Mouse (Mus musculus): ENCODE measurements around the gene Itga10.
"Not testable (repeated sequence)": the region's sequence is repeated elsewhere in the genome, so short reads cannot be mapped to it uniquely, and the experiment has no call there.

The Itga10 gene

DNA sequence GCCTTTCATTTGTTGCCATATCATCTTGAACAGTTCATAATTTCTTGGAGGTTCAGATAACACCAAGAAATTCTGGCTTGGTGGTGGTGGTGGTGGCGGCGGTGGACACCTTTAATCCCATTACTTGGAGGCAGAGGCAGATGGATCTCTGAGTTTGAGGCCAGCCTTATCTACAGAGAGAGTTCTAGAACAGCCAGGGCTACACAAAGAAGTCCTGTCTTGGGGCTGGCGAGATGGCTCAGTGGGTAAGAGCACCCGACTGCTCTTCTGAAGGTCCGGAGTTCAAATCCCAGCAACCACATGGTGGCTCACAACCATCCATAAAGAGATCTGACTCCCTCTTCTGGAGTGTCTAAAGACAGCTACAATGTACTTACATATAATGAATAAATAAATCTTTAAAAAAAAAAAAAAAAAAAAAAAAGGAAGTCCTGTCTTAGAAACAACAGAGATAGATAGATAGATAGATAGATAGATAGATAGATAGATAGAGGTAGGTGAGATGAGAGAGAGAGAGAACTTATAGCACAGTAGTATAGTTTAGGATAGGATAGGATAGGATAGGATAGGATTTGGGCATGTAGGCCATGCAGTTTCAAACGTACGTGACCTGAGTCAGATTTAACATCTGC, 20.5 kb downstream of the Itga10 start:
- DNase-seq (ENCODE audit: low read depth, low spot score); H3K27me3 ChIP-seq (ENCODE audit: control insufficient read depth, insufficient read depth, low read length, poor library complexity, severe bottlenecking); H3K36me3 ChIP-seq (ENCODE audit: control insufficient read depth, insufficient read depth, low read length, poor library complexity, severe bottlenecking): not testable (repeated sequence)

GRCm38 (mm10) chr3:96666916-96667315, 21.5 kb downstream of the Itga10 start:
- no peak for DNase-seq (ENCODE audit: low read depth, low spot score)
- H3K36me3 ChIP-seq (ENCODE audit: control insufficient read depth, insufficient read depth, low read length, poor library complexity, severe bottlenecking): no peaks in the 10 kb centered on the region
- H3K27me3 ChIP-seq (ENCODE audit: control insufficient read depth, insufficient read depth, low read length, poor library complexity, severe bottlenecking): no peaks in the 10 kb centered on the region

- no peaks in the 10 kb centered on the region for H3K36me3 ChIP-seq (ENCODE audit: control insufficient read depth, insufficient read depth, low read length, poor library complexity, severe bottlenecking)
- H3K27me3 ChIP-seq (ENCODE audit: control insufficient read depth, insufficient read depth, low read length, poor library complexity, severe bottlenecking): no peaks in the 10 kb centered on the region
- DNase-seq (ENCODE audit: low read depth, low spot score): peak; percentile 62
Observed at GRCm38 (mm10) chr3:96667316-96667715, 21.9 kb downstream of the Itga10 start.

DNA sequence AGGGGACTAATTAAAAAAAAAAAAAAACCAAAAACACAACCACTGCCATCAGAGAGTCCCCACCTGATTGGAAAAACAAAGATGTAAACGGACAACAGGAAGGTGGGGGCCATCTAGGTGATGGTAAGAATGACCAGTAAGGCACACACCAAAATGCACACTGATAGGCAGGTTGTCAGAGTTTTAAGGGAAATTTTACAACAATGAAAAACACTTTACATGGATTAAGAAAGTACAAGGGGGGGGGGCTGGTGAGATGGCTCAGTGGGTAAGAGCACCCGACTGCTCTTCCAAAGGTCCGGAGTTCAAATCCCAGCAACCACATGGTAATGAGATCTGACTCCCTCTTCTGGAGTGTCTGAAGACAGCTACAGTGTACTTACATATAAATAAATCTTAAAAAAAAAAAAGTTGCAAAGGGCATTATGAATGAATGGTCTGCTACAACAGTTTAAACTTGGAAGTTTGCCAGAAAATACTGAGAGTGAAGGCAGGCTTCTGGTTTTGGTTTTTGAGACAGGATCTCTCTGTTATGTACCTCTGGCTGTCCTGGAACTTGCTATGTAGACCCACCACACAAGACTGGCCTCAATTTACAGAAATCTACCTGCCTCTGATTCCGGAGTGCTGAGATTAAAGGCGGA, 23.2 kb downstream of the Itga10 start:
- DNase-seq (ENCODE audit: low read depth, low spot score): no peak

DNA sequence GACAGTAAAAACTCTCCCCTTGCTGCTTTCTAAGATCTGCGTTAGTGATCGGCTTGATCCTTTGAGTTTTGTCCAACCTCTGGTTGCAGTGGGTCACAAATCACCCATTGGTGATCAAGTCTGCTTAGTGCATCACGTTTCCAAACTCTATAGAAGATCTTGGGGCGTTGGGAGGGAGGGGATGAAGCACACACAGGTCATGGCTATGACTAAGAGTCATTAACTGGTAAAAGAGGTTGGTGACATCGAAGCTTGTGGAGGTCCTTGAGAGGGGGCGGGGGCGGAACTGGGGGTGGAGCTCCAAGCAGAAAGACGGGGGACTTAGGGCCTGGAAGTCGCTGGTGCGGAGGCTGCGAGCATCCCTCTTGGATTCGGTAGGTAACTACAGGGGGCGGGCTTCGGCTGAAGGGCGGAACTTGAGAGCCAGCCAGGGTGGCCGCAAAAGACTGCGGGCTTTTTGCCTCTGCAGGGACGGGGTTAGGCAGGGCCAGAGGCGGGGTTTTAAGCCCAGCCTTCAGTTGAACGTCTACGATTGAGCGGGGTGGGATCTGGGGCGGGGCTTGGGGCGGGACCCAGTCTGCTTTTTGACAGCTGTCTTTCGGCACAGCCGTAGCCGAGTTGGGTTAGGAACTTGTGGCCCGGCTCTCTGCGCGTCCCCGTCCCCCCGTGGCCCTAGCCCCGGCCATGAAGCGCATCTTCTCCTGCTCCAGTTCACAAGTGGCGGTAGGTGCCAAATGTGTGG, 24.5 kb downstream of the Itga10 start, which contains the start of gene Ankrd35:
Ankrd35 (plus strand) TSS at position 405 of the 742 bp plus-strand sequence.
- peak; percentile 92 for DNase-seq (ENCODE audit: low read depth, low spot score)
- no peaks in the 10 kb centered on the region for H3K27me3 ChIP-seq (ENCODE audit: control insufficient read depth, insufficient read depth, low read length, poor library complexity, severe bottlenecking)
- H3K36me3 ChIP-seq (ENCODE audit: control insufficient read depth, insufficient read depth, low read length, poor library complexity, severe bottlenecking): no peaks in the 10 kb centered on the region

More for the DNA sequence above, 23.2 kb downstream of the Itga10 start:
- Histone ChIP-seq H3K27me3 (ENCODE audit: control insufficient read depth, insufficient read depth, low read length, poor library complexity, severe bottlenecking) (no peaks in the 10 kb centered on the region), H3K36me3 (ENCODE audit: control insufficient read depth, insufficient read depth, low read length, poor library complexity, severe bottlenecking) (no peaks in the 10 kb centered on the region)

GRCm38 (mm10) chr3:96671519-96671918, 26.1 kb downstream of the Itga10 start:
- H3K27me3 ChIP-seq (ENCODE audit: control insufficient read depth, insufficient read depth, low read length, poor library complexity, severe bottlenecking): no peaks in the 10 kb centered on the region
- H3K36me3 ChIP-seq (ENCODE audit: control insufficient read depth, insufficient read depth, low read length, poor library complexity, severe bottlenecking): no peaks in the 10 kb centered on the region
- no peak for DNase-seq (ENCODE audit: low read depth, low spot score)

- no peak for DNase-seq (ENCODE audit: low read depth, low spot score)
- no peaks in the 10 kb centered on the region for H3K36me3 ChIP-seq (ENCODE audit: control insufficient read depth, insufficient read depth, low read length, poor library complexity, severe bottlenecking)
- H3K27me3 ChIP-seq (ENCODE audit: control insufficient read depth, insufficient read depth, low read length, poor library complexity, severe bottlenecking): no peaks in the 10 kb centered on the region
Observed at GRCm38 (mm10) chr3:96673514-96673913, 28.1 kb downstream of the Itga10 start.

- H3K27me3 ChIP-seq (ENCODE audit: control insufficient read depth, insufficient read depth, low read length, poor library complexity, severe bottlenecking): no peaks in the 10 kb centered on the region
- DNase-seq (ENCODE audit: low read depth, low spot score): no peak
- no peaks in the 10 kb centered on the region for H3K36me3 ChIP-seq (ENCODE audit: control insufficient read depth, insufficient read depth, low read length, poor library complexity, severe bottlenecking)
Observed at GRCm38 (mm10) chr3:96674442-96674841, 29.1 kb downstream of the Itga10 start.

GRCm38 (mm10) chr3:96675171-96675570, 29.8 kb downstream of the Itga10 start:
- peak; percentile 45 for DNase-seq (ENCODE audit: low read depth, low spot score)
- no peaks in the 10 kb centered on the region for H3K36me3 ChIP-seq (ENCODE audit: control insufficient read depth, insufficient read depth, low read length, poor library complexity, severe bottlenecking)
- H3K27me3 ChIP-seq (ENCODE audit: control insufficient read depth, insufficient read depth, low read length, poor library complexity, severe bottlenecking): no peaks in the 10 kb centered on the region

- Histone ChIP-seq H3K36me3 (ENCODE audit: control insufficient read depth, insufficient read depth, low read length, poor library complexity, severe bottlenecking) (no peaks in the 10 kb centered on the region), H3K27me3 (ENCODE audit: control insufficient read depth, insufficient read depth, low read length, poor library complexity, severe bottlenecking) (no peaks in the 10 kb centered on the region)
- no peak for DNase-seq (ENCODE audit: low read depth, low spot score)
Observed at GRCm38 (mm10) chr3:96675690-96676089, 30.3 kb downstream of the Itga10 start.

DNA sequence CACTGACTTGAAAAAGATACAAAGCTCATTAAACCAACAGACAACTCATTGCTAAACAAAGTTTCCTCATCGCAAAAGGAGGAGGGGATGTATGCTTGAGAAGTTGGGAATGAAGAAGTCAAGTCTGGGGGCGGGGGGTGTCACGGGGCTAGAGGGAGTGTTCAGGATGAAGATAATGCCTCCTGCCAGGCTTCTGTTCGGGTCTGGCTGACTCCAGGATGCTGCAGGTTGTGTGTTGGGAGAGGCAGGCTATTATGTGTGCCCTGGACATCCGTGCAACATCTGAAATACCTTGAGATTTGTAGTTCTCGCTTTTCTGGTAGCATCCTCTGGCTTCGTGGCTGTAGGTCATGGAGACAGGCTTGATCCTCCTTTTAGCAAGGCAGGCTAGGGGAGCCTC, 33.1 kb downstream of the Itga10 start:
- Histone ChIP-seq H3K27me3 (ENCODE audit: control insufficient read depth, insufficient read depth, low read length, poor library complexity, severe bottlenecking) (no peaks in the 10 kb centered on the region), H3K36me3 (ENCODE audit: control insufficient read depth, insufficient read depth, low read length, poor library complexity, severe bottlenecking) (no peaks in the 10 kb centered on the region)
- DNase-seq (ENCODE audit: low read depth, low spot score): no peak

DNA sequence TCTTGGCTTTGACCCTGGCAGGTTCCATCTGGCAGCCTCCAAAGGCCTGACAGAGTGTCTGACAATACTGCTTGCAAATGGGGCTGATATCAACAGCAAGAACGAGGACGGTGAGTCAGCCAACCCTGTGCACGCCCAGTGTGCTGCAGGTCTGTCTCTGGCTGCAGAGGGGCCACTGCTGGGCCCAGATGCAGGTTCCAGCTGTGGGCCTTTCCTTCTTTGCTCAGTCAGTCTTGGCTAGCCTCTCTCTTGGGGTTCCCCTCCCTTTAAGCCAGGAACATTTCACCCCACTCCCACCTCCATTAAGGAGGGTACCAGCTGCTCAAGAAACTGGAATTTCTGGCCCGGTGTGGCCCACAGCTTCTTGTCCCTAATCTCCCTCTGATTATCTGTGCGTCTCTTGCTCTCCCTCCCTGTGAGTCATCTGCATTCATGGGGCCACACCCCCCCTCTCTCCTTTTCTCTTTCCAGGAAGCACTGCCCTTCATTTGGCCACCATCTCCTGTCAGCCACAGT, 33.8 kb downstream of the Itga10 start:
- DNase-seq (ENCODE audit: low read depth, low spot score): no peak
- Histone ChIP-seq H3K36me3 (ENCODE audit: control insufficient read depth, insufficient read depth, low read length, poor library complexity, severe bottlenecking) (no peaks in the 10 kb centered on the region), H3K27me3 (ENCODE audit: control insufficient read depth, insufficient read depth, low read length, poor library complexity, severe bottlenecking) (no peaks in the 10 kb centered on the region)

DNA sequence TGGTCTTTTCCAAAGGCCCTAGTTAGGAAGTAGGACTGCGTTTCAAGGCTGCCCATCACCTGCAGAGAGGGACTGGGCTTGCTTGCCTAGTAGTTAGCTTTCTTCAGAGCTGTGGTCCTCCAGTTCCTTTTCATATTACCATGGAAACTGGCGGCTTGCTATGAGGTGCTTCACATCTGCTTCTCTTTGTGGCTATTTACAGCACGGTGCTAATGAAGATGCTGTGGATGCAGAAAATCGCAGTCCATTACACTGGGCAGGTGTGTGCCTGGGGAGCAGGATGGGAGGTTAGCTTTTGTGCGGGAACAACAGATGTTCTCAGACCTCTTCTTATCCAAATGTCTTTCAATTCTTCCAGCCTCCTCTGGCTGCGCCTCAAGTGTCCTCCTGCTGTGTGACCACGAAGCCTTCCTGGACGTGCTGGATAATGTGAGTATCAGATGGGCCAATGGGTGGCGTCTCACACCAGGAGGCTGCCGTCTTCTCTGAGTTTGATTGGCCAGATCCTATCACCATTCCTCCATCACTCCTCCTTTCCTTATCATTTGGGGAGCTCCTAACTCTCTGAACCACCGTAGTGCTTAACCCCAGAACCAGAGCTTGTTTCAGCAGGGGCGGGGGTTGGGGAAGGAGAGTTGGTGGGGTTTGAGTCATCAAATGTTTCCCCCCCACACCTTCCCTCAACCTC, 35.0 kb downstream of the Itga10 start:
- Histone ChIP-seq H3K36me3 (ENCODE audit: control insufficient read depth, insufficient read depth, low read length, poor library complexity, severe bottlenecking) (no peaks in the 10 kb centered on the region), H3K27me3 (ENCODE audit: control insufficient read depth, insufficient read depth, low read length, poor library complexity, severe bottlenecking) (no peaks in the 10 kb centered on the region)
- no peak for DNase-seq (ENCODE audit: low read depth, low spot score)

DNA sequence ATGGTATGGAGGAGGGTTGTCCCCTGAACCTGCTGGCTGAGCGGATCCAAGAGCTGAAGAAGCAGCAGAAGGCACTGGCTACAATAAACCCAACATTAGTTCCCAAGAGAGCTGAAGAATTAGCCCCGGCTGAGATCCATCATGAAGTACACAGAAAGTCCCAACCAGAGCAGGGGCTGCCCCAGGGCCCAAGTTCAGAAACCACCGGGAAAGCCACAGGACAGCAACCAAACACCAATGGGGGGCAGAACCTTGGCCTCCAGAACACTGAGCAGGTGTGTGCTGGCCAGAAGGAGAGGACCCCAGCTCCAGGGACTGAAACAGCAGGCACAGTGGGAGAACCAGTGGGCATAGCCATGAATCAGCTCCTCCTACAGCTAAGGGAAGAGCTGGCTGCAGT, 38.1 kb downstream of the Itga10 start:
- Histone ChIP-seq H3K36me3 (ENCODE audit: control insufficient read depth, insufficient read depth, low read length, poor library complexity, severe bottlenecking) (no peaks in the 10 kb centered on the region), H3K27me3 (ENCODE audit: control insufficient read depth, insufficient read depth, low read length, poor library complexity, severe bottlenecking) (no peaks in the 10 kb centered on the region)
- no peak for DNase-seq (ENCODE audit: low read depth, low spot score)
